26 mouse cellular contexts compared by ENCODE assay signal in genomic region chr8:127506336-127506735, GRCm38 (mm10).
DNase-seq lines count a peak whose midpoint lies in the region; ATAC-seq and TF ChIP-seq lines count a peak whose summit lies in the region.
"Had no signal": no experiment of that assay in that cellular context is flagged by ENCODE, and none has a peak within 500 bp of the region (broad histone marks: within the 10 kb centered on the region; RNA-seq: fewer than 3 reads in every experiment).

No protein-coding gene starts in this region.

- TF ChIP-seq EP300 in liver, embryonic 14.5 days (IDR thresholded peaks at IDR 0.05; ENCODE audit: low read depth) = no peak

- peaks cover 0 to 20% of the 10 kb centered on the region in 2 experiments; a peak in 2 of 4 replicates for H3K4me1 ChIP-seq in liver, embryonic 14.5 days (replicated peaks; ENCODE audit: control insufficient read depth in 2 of 2, insufficient read depth in 2 of 2, low read length in 1 of 2)
- H3K4me1 ChIP-seq in midbrain, embryonic 10.5 days = peaks cover 26% of the 10 kb centered on the region
- H3K4me1 ChIP-seq: embryonic facial prominence, embryonic 12.5 days; embryonic facial prominence, embryonic 15.5 days had no signal

- H3K36me3 ChIP-seq in liver, embryonic 14.5 days (replicated peaks; ENCODE audit: control insufficient read depth, insufficient read depth, low read depth) = no peaks in the 10 kb centered on the region
- H3K36me3 ChIP-seq in midbrain, embryonic 10.5 days = no peaks in the 10 kb centered on the region
- H3K36me3 ChIP-seq: embryonic facial prominence, embryonic 12.5 days; embryonic facial prominence, embryonic 15.5 days; forebrain, embryonic 15.5 days; heart, embryonic 10.5 days had no signal

- no peak overlapping the region for H3K4me2 ChIP-seq in liver, embryonic 14.5 days (ENCODE audit: low read depth)
- H3K4me2 ChIP-seq: embryonic facial prominence, embryonic 12.5 days; embryonic facial prominence, embryonic 15.5 days; forebrain, embryonic 15.5 days; heart, embryonic 13.5 days; hindbrain, embryonic 14.5 days had no signal

- 24% methylated on average over 1 of the region's 1 CpGs for WGBS in liver, embryonic 14.5 days (ENCODE audit: insufficient replicate concordance)
- 96% methylated on average over 1 of the region's 1 CpGs for WGBS in midbrain, embryonic 10.5 days

- H3K4me3 ChIP-seq in liver, embryonic 14.5 days (ENCODE audit: insufficient read depth in 1 of 2, low read depth in 2 of 2, low read length in 2 of 2) = no peak overlapping the region
- no peak overlapping the region for H3K4me3 ChIP-seq in midbrain, embryonic 10.5 days
- H3K4me3 ChIP-seq: embryonic facial prominence, embryonic 12.5 days; embryonic facial prominence, embryonic 15.5 days; forebrain, embryonic 15.5 days; heart, adult 2 months; heart, embryonic 10.5 days; heart, embryonic 13.5 days had no signal

- no peak overlapping the region for H3K27ac ChIP-seq in liver, embryonic 14.5 days
- H3K27ac ChIP-seq in midbrain, embryonic 10.5 days (replicated peaks) = no peak overlapping the region
- H3K27ac ChIP-seq: embryonic facial prominence, embryonic 12.5 days; embryonic facial prominence, embryonic 15.5 days; forebrain, embryonic 15.5 days; heart, adult 2 months; heart, embryonic 10.5 days; heart, embryonic 13.5 days; hindbrain, embryonic 14.5 days; hindbrain, postnatal 0 days had no signal

- DNase-seq in 416B (ENCODE audit: low read depth) = peak; percentile 36
- no peak for DNase-seq in liver, embryonic 14.5 days (ENCODE audit: low read depth in 3 of 3, low spot score in 3 of 3)
- DNase-seq in midbrain, embryonic 10.5 days (ENCODE audit: low spot score) = no peak
- DNase-seq in cerebellum, adult 11-12 months = no peak
- DNase-seq: adrenal gland, postnatal 10 days; adrenal gland, postnatal 36 days; cerebellum, adult 11 months; cerebellum, adult 8-10 months; cerebellum, postnatal 10 days; cerebellum, postnatal 36 days; gastrocnemius, postnatal 25 days; heart, adult 2 months; heart, postnatal 14 days; heart, postnatal 4 days had no signal

- TF ChIP-seq CTCF in liver, embryonic 14.5 days (IDR thresholded peaks at IDR 0.05; ENCODE audit: low read depth) = no peak

- H3K9ac ChIP-seq in liver, embryonic 14.5 days (replicated peaks) = no peak overlapping the region
- H3K9ac ChIP-seq: embryonic facial prominence, embryonic 12.5 days; embryonic facial prominence, embryonic 15.5 days; forebrain, embryonic 15.5 days; heart, embryonic 13.5 days; hindbrain, embryonic 14.5 days had no signal

- peak; percentile 74 for ATAC-seq in common myeloid progenitor, adult 5-6 weeks (replicated peaks; ENCODE audit: low read depth, poor library complexity, severe bottlenecking)
- peak; percentile 14; the same call in 1 of the 2 replicates for ATAC-seq in liver, embryonic 14.5 days (ENCODE audit: insufficient read depth)
- ATAC-seq in megakaryocyte progenitor cell, adult 5-6 weeks (replicated peaks; ENCODE audit: poor library complexity) = peak; percentile 57
- no peak for ATAC-seq in cerebellum, adult (ENCODE audit: insufficient number of reproducible peaks, low FRiP score, low TSS enrichment)
- ATAC-seq: activated CD4-positive, CD25-positive, alpha-beta regulatory T cell, adult 4 months; forebrain, embryonic 15.5 days; hindbrain, postnatal 0 days; inflammation-experienced regulatory T-cells, adult 6 months had no signal

- H3K27me3 ChIP-seq in liver, embryonic 14.5 days (ENCODE audit: control insufficient read depth, insufficient read depth, low read length) = no peaks in the 10 kb centered on the region
- peaks cover 5% of the 10 kb centered on the region; the same call in 1 of the 2 replicates for H3K27me3 ChIP-seq in midbrain, embryonic 10.5 days (ENCODE audit: low read depth, poor library complexity, severe bottlenecking)
- H3K27me3 ChIP-seq: embryonic facial prominence, embryonic 12.5 days; embryonic facial prominence, embryonic 15.5 days; forebrain, embryonic 15.5 days; heart, embryonic 13.5 days had no signal

- no peaks in the 10 kb centered on the region for H3K9me3 ChIP-seq in liver, embryonic 14.5 days (ENCODE audit: control insufficient read depth, low read length)
- no peaks in the 10 kb centered on the region for H3K9me3 ChIP-seq in midbrain, embryonic 10.5 days (replicated peaks)
- H3K9me3 ChIP-seq: embryonic facial prominence, embryonic 12.5 days; embryonic facial prominence, embryonic 15.5 days; forebrain, embryonic 15.5 days; heart, embryonic 10.5 days; heart, embryonic 13.5 days had no signal
